Mouse (Mus musculus): Measurements from ENCODE around the gene Nln. TPM values are rescaled to one million over a fixed set of nuclear protein-coding genes. Genes with fewer than 3 reads are reported as not detected.

The Nln gene
- polyA plus RNA-seq, 1 experiment = 3.7 TPM

DNA sequence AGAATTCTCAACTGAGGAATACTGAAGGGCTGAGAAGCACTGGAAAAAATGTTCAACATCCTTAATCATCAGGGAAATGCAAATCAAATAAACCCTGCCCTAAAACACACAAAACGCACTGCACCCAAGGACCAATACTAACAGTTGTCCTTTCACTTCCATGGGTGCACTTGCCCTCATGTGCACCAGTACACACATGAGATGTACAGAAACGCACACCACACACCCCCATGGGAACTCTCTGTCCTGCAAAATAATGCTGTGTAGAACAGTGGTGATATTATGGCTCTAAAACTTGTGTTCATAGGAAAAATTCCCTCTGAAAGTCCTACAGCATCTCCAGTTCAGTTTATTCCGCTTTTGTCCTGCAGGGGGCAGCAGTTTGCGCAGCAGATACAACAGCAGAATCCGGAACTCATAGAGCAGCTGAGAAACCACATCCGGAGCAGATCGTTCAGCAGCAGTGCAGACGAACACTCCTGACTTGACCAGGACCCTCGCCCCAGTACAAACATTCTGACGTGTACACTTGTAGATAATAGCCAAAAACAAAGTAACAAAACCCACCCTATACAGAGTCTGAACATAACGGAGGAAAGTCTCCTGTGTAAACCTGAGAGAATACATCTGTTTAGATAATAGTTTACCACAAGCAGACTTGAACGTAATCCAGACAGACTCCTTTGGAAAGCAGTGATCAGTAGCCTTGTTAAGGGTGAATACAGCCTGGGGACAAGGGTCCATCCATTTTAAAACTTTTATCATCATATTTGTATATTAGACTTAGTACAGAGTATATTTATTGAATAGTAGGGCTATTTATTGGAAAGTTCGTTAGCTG, 30.2 kb upstream of the Nln start:
- Histone ChIP-seq H3K36me3 (ENCODE audit: control insufficient read depth, insufficient read depth, low read length) (peaks cover 7% of the 10 kb centered on the region), H3K27me3 (ENCODE audit: control insufficient read depth, insufficient read depth, low read length) (no peaks in the 10 kb centered on the region), H3K4me3 (ENCODE audit: extremely low read depth, insufficient read depth, insufficient read length) (peak overlapping the region; percentile 31), H3K4me1 (ENCODE audit: control insufficient read depth, insufficient read depth, insufficient read length) (no peaks in the 10 kb centered on the region), H3K27ac (ENCODE audit: insufficient read depth, low read length) (no peak overlapping the region)
- DNase-seq (ENCODE audit: low read depth in 1 of 2, low spot score in 2 of 2) = peak; percentile 67 to 77
- 27% methylated on average over 13 of the region's 13 CpGs for WGBS
- TF ChIP-seq CTCF (IDR thresholded peaks at IDR 0.05; ENCODE audit: extremely low read depth, insufficient read depth, insufficient read length, insufficient replicate concordance) (peak; percentile 75; the same call in 1 of the 2 replicates), POLR2A (IDR thresholded peaks at IDR 0.05; ENCODE audit: low read depth, low read length) (no peak)

DNA sequence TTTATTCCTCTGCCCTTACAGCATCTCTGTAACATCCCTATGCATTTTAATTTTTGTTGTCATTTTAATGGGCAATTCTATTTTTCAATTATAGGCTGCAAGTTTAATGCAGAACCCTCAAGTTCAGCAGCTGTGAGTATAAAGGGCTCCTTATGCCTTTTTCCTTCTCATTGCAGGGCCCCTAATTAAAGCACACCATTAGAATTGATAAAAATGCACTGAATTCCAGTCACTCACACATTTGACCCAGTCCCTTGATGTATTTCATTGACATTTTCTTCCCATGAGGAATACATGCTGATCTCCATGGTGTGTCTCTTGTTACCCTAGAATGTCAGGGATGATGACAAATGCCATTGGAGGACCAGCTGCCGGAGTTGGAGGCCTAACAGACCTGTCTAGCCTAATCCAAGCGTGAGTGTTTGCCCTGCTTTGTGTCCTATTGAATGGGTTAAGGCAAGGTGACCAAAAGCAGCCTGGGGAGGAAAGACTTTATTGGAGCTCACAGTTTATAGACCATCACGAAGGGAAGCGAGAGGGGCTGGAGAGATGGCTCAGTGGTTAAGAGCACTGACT, 25.2 kb upstream of the Nln start:
- TF ChIP-seq CTCF (IDR thresholded peaks at IDR 0.05; ENCODE audit: extremely low read depth, insufficient read depth, insufficient read length, insufficient replicate concordance) = no peak
- no peak for TF ChIP-seq POLR2A (IDR thresholded peaks at IDR 0.05; ENCODE audit: low read depth, low read length)
- Histone ChIP-seq H3K4me1 (ENCODE audit: control insufficient read depth, insufficient read depth, insufficient read length) (no peaks in the 10 kb centered on the region), H3K4me3 (ENCODE audit: extremely low read depth, insufficient read depth, insufficient read length) (no peak overlapping the region), H3K36me3 (ENCODE audit: control insufficient read depth, insufficient read depth, low read length) (no peaks in the 10 kb centered on the region; the same call in 1 of the 2 replicates), H3K27ac (ENCODE audit: insufficient read depth, low read length) (no peak overlapping the region), H3K27me3 (ENCODE audit: control insufficient read depth, insufficient read depth, low read length) (no peaks in the 10 kb centered on the region)
- no peak for DNase-seq (ENCODE audit: low read depth in 1 of 2, low spot score in 2 of 2)
- 94% methylated on average over 4 of the region's 4 CpGs for WGBS

DNA sequence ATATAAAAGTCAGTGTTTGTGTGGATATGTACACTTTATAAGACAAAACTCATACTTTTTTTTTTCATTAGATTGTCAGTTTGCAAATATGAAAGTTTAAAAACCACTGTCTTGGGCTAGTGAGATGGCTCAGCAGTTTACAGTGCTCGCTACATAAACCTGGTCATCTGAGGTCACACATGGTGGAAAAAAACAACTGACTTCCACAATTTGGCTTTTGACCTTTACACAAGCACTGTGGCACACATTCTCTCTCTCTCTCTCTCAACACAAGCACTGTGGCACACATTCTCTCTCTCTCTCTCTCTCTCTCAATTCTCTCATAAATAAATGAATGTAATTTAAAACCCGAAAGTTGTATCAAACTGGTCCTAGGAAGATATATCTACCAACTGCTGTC, 23.1 kb upstream of the Nln start:
- DNase-seq (ENCODE audit: low read depth in 1 of 2, low spot score in 2 of 2) = no peak
- H3K4me1 ChIP-seq (ENCODE audit: control insufficient read depth, insufficient read depth, insufficient read length) = no peaks in the 10 kb centered on the region
- H3K27me3 ChIP-seq (ENCODE audit: control insufficient read depth, insufficient read depth, low read length) = no peaks in the 10 kb centered on the region
- WGBS = 88% methylated on average over 2 of the region's 2 CpGs
- no peaks in the 10 kb centered on the region for H3K36me3 ChIP-seq (ENCODE audit: control insufficient read depth, insufficient read depth, low read length)
- no peak overlapping the region for H3K27ac ChIP-seq (ENCODE audit: insufficient read depth, low read length)
- H3K4me3 ChIP-seq (ENCODE audit: extremely low read depth, insufficient read depth, insufficient read length) = no peak overlapping the region
- TF ChIP-seq CTCF (IDR thresholded peaks at IDR 0.05; ENCODE audit: extremely low read depth, insufficient read depth, insufficient read length, insufficient replicate concordance) = no peak
- TF ChIP-seq POLR2A (IDR thresholded peaks at IDR 0.05; ENCODE audit: low read depth, low read length) = no peak

DNA sequence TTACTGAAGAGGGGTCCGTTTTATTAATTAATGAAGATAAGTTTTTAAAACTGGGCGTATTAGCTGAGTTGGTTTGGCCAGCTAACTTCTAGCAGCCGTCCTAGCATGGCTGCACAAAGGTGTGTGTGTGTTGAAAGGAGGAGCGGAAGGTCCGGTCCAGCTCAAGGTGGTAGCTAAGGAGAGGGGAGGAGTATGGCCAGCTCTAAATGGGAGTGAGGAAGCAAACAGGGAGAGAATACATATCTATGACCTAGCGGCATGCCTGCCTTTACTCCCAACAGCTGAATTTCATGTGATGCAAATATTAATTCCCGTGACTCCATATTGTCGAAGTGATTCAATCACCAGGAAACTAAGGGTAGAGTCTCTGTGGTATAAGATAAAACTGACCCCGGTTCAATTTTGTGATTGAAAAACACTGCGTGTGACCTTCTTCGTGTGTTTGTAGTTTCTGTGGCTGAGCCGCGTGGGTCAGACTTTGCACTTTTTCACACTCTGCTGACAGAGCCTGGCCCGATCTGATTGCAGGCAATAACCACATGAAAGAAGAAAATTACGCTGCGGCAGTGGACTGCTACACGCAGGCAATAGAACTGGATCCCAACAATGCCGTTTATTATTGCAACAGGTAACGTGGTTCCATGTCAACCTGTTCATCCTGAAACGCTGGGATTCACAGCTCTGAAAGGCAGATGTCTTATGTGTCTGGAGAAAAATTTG, 14.4 kb upstream of the Nln start:
- H3K27ac ChIP-seq (ENCODE audit: insufficient read depth, low read length) = no peak overlapping the region
- WGBS = 86% methylated on average over 20 of the region's 20 CpGs
- H3K27me3 ChIP-seq (ENCODE audit: control insufficient read depth, insufficient read depth, low read length) = 0 out of 2 replicates have a peak, but pooled peaks cover 2% of the 10 kb centered on the region
- no peak for DNase-seq (ENCODE audit: low read depth in 1 of 2, low spot score in 2 of 2)
- H3K36me3 ChIP-seq (ENCODE audit: control insufficient read depth, insufficient read depth, low read length) = no peaks in the 10 kb centered on the region
- no peaks in the 10 kb centered on the region for H3K4me1 ChIP-seq (ENCODE audit: control insufficient read depth, insufficient read depth, insufficient read length)
- H3K4me3 ChIP-seq (ENCODE audit: extremely low read depth, insufficient read depth, insufficient read length) = no peak overlapping the region
- no peak for TF ChIP-seq POLR2A (IDR thresholded peaks at IDR 0.05; ENCODE audit: low read depth, low read length)
- no peak for TF ChIP-seq CTCF (IDR thresholded peaks at IDR 0.05; ENCODE audit: extremely low read depth, insufficient read depth, insufficient read length, insufficient replicate concordance)

DNA sequence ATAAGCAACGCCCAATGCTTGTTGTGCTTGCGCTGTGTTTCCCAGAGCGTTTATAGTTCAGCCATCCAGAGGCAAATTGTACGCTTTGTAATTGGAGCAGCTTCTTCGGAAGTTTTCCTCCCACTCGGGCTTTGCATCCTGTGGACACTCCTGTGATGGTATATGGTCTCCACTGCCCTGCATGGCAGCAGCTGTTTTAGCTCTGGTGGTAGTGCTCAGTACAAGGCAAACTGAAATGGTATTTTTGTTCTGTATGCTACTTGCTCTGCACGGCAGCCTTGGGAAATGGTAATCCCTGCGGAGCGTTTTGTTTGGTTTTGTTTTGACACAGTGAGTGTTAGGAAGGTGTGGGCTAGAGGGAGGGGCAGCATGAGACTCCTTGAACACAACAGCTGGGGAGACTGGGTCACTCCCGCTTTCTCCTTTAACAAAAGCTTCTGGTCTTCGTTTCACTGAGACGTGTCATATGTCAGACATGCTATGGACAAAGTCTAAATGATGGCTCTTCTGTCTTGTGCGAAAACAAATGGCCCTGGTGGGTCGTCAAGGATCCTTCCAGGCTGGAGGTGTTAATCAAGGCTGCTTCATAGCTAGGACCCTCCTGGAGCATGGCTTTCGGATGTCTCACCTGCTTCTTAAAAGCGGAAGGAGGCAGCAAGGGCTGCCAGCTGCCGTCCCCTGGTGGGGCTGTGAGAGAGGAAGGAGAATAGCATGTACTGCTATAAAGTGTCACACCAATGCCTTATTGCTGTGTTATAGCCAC, 12.8 kb upstream of the Nln start:
- H3K4me3 ChIP-seq (ENCODE audit: extremely low read depth, insufficient read depth, insufficient read length) = no peak overlapping the region
- H3K36me3 ChIP-seq (ENCODE audit: control insufficient read depth, insufficient read depth, low read length) = no peaks in the 10 kb centered on the region
- H3K4me1 ChIP-seq (ENCODE audit: control insufficient read depth, insufficient read depth, insufficient read length) = no peaks in the 10 kb centered on the region
- H3K27ac ChIP-seq (ENCODE audit: insufficient read depth, low read length) = no peak overlapping the region
- no peak for TF ChIP-seq POLR2A (IDR thresholded peaks at IDR 0.05; ENCODE audit: low read depth, low read length)
- TF ChIP-seq CTCF (IDR thresholded peaks at IDR 0.05; ENCODE audit: extremely low read depth, insufficient read depth, insufficient read length, insufficient replicate concordance) = no peak
- DNase-seq (ENCODE audit: low read depth in 1 of 2, low spot score in 2 of 2) = no peak
- H3K27me3 ChIP-seq (ENCODE audit: control insufficient read depth, insufficient read depth, low read length) = 0 out of 2 replicates have a peak, but pooled peaks cover 2% of the 10 kb centered on the region
- 83% methylated on average over 17 of the region's 17 CpGs for WGBS

DNA sequence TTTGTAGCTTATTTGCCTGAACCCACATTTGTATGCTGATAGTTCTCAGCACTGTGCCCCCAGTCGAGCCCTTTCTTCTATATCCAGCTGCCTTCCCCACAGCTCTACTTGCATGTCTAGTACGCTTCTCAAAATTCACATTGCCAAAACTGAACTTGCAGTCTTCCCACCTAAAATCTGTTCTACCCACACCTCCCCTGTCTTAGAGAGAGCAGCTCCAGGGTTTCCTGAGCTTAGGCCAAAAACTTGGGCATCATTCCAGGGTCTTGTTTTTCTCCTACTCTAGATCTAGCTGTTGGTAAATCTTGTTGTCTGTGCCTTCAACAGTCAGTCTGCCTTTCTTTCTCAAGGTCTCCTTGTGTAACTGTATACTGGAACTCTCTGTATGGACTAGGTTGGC, 5.4 kb upstream of the Nln start:
- Histone ChIP-seq H3K4me1 (ENCODE audit: control insufficient read depth, insufficient read depth, insufficient read length) (0 out of 2 replicates have a peak, but pooled peaks cover 2% of the 10 kb centered on the region), H3K27me3 (ENCODE audit: control insufficient read depth, insufficient read depth, low read length) (peaks cover 3% of the 10 kb centered on the region), H3K27ac (ENCODE audit: insufficient read depth, low read length) (no peak overlapping the region), H3K4me3 (ENCODE audit: extremely low read depth, insufficient read depth, insufficient read length) (no peak overlapping the region), H3K36me3 (ENCODE audit: control insufficient read depth, insufficient read depth, low read length) (no peaks in the 10 kb centered on the region)
- no peak for TF ChIP-seq CTCF (IDR thresholded peaks at IDR 0.05; ENCODE audit: extremely low read depth, insufficient read depth, insufficient read length, insufficient replicate concordance)
- TF ChIP-seq POLR2A (IDR thresholded peaks at IDR 0.05; ENCODE audit: low read depth, low read length) = no peak
- no peak for DNase-seq (ENCODE audit: low read depth in 1 of 2, low spot score in 2 of 2)
- 97% methylated on average over 2 of the region's 2 CpGs for WGBS

Data from spleen, adult 2 months (tissue).